Mouse (Mus musculus) embryonic facial prominence, embryonic 13.5 days (tissue): ENCODE results near the gene Mr1. TPM values are rescaled to one million over a fixed set of nuclear protein-coding genes. Genes with fewer than 3 reads are reported as not detected.

Experiments used
- ATAC-seq: fragments of 200-750 bp; cut with Nextera tagmentation; 2 replicates; pipeline ENCODE4 v1.8.0; 2017; ENCODE audit warnings: low read depth; ENCODE audit not compliant: insufficient number of reproducible peaks, insufficient read depth, low FRiP score, low TSS enrichment
- H3K27ac ChIP-seq: fragments of 300-500 bp; sonication (generic); 2 replicates; pipeline ENCODE4 v1.5.1; 2015; ENCODE audit warnings: moderate library complexity, mild to moderate bottlenecking, inconsistent platforms
- H3K27me3 ChIP-seq: fragments of 300-500 bp; sonication (generic); 2 replicates; pipeline ENCODE4 v1.6.1; 2015; ENCODE audit warnings: mild to moderate bottlenecking, inconsistent platforms
- H3K36me3 ChIP-seq: fragments of 300-500 bp; sonication (generic); 2 replicates; pipeline ENCODE4 v1.6.1; 2015; ENCODE audit warnings: mild to moderate bottlenecking, inconsistent platforms
- H3K4me1 ChIP-seq: fragments of 300-500 bp; sonication (generic); 2 replicates; pipeline ENCODE4 v1.6.1; 2015; ENCODE audit warnings: inconsistent platforms
- H3K4me2 ChIP-seq: fragments of 300-500 bp; sonication (generic); 2 replicates; pipeline ENCODE4 v1.6.1; 2015; ENCODE audit warnings: moderate library complexity, mild to moderate bottlenecking, inconsistent platforms
- H3K4me3 ChIP-seq: fragments of 300-500 bp; sonication (generic); 2 replicates; pipeline ENCODE4 v1.5.1; 2015; ENCODE audit warnings: mild to moderate bottlenecking, inconsistent platforms
- H3K9ac ChIP-seq: fragments of 300-500 bp; sonication (generic); 2 replicates; pipeline ENCODE4 v1.6.1; 2015; ENCODE audit warnings: mild to moderate bottlenecking, inconsistent platforms
- H3K9me3 ChIP-seq: fragments of 300-500 bp; sonication (generic); 2 replicates; pipeline ENCODE4 v1.6.1; 2016; ENCODE audit warnings: inconsistent platforms
- WGBS: fragments of 180-500 bp; shearing (Covaris S2); methylation state at CpG from one replicate; pipeline ENCODE4 v1.1.7; 2015; ENCODE audit warnings: mixed read lengths; 5-methylcytosine and 5-hydroxymethylcytosine counted together
- polyA plus RNA-seq: library from polyadenylated mRNA; unstranded; fragments of >200 nt; fragmentation: Nextera tagmentation; extraction: Ambion mirVana; gene quantifications from 2 replicates; pipeline ENCODE4 v1.2.1, GENCODE M21; 2015

Gene Mr1
- polyA plus RNA-seq, 1 experiment from 2014 or later: 9.1 TPM

GRCm38 (mm10) chr1:155167453-155167852 is 20.8 kb upstream of the Mr1 start:
- Histone ChIP-seq H3K9ac (no peak overlapping the region), H3K27me3 (no peaks in the 10 kb centered on the region), H3K9me3 (no peaks in the 10 kb centered on the region), H3K27ac (no peak overlapping the region), H3K36me3 (no peaks in the 10 kb centered on the region), H3K4me1 (peaks cover 25% of the 10 kb centered on the region), H3K4me2 (no peak overlapping the region), H3K4me3 (no peak overlapping the region)
- WGBS: 82% methylated on average over 3 of the region's 3 CpGs
- no peak for ATAC-seq

GRCm38 (mm10) chr1:155158970-155159484 is 12.4 kb upstream of the Mr1 start:
- peak; percentile 57 for ATAC-seq

GRCm38 (mm10) chr1:155158141-155158969 is 11.7 kb upstream of the Mr1 start, which contains the start of gene Stx6:
Gene Stx6, plus strand, starts transcription at chr1:155158715.
- no peaks in the 10 kb centered on the region for H3K9me3 ChIP-seq
- peak within 1 kb of the TSS; percentile 74 for H3K4me2 ChIP-seq
- no peaks in the 10 kb centered on the region for H3K27me3 ChIP-seq
- peaks cover 18% of the 10 kb centered on the region for H3K4me1 ChIP-seq
- H3K27ac ChIP-seq: peak within 1 kb of the TSS; percentile 85
- peak within 1 kb of the TSS; percentile 91 for H3K4me3 ChIP-seq
- peak; percentile 98 for ATAC-seq
- no peaks in the 10 kb centered on the region for H3K36me3 ChIP-seq
- WGBS: 2% methylated on average over 46 of the region's 48 CpGs
- peak within 1 kb of the TSS; percentile 90 for H3K9ac ChIP-seq

More at GRCm38 (mm10) chr1:155158970-155159484, 12.4 kb upstream of the Mr1 start:
- H3K9me3 ChIP-seq: no peaks in the 10 kb centered on the region
- H3K9ac ChIP-seq: peak overlapping the region; percentile 90
- WGBS: under 1% methylated on average over 45 of the region's 46 CpGs
- H3K27ac ChIP-seq: peak overlapping the region; percentile 85
- peaks cover 24% of the 10 kb centered on the region for H3K4me1 ChIP-seq
- H3K36me3 ChIP-seq: no peaks in the 10 kb centered on the region
- peak overlapping the region; percentile 74 for H3K4me2 ChIP-seq
- H3K27me3 ChIP-seq: no peaks in the 10 kb centered on the region
- H3K4me3 ChIP-seq: peak overlapping the region; percentile 91

- Histone ChIP-seq H3K9me3 (no peaks in the 10 kb centered on the region), H3K36me3 (no peaks in the 10 kb centered on the region), H3K4me1 (peaks cover 5% of the 10 kb centered on the region), H3K4me2 (no peak overlapping the region), H3K27me3 (no peaks in the 10 kb centered on the region), H3K4me3 (no peak overlapping the region), H3K9ac (no peak overlapping the region), H3K27ac (no peak overlapping the region)
- 73% methylated on average over 4 of the region's 4 CpGs for WGBS
- no peak for ATAC-seq
These were observed 7.3 kb upstream of the Mr1 start for GRCm38 (mm10) chr1:155153906-155154305.

GRCm38 (mm10) chr1:155150821-155151220 is 4.2 kb upstream of the Mr1 start:
- Histone ChIP-seq H3K4me3 (no peak overlapping the region), H3K4me2 (no peak overlapping the region), H3K27me3 (no peaks in the 10 kb centered on the region), H3K9ac (no peak overlapping the region), H3K27ac (no peak overlapping the region), H3K36me3 (no peaks in the 10 kb centered on the region), H3K4me1 (peaks cover 1% of the 10 kb centered on the region; the same call in 1 of the 2 replicates), H3K9me3 (no peaks in the 10 kb centered on the region)
- no peak for ATAC-seq
- 89% methylated on average over 5 of the region's 5 CpGs for WGBS

GRCm38 (mm10) chr1:155149403-155149802 is 2.8 kb upstream of the Mr1 start:
- WGBS: 87% methylated on average over 3 of the region's 3 CpGs
- H3K4me3 ChIP-seq: no peak overlapping the region
- no peak for ATAC-seq
- H3K9ac ChIP-seq: no peak overlapping the region
- no peaks in the 10 kb centered on the region for H3K9me3 ChIP-seq
- no peaks in the 10 kb centered on the region for H3K36me3 ChIP-seq
- H3K27me3 ChIP-seq: no peaks in the 10 kb centered on the region
- H3K4me2 ChIP-seq: no peak overlapping the region
- peaks cover 10% of the 10 kb centered on the region for H3K4me1 ChIP-seq
- H3K27ac ChIP-seq: no peak overlapping the region

- no peak overlapping the region for H3K9ac ChIP-seq
- H3K27me3 ChIP-seq: no peaks in the 10 kb centered on the region
- no peaks in the 10 kb centered on the region for H3K9me3 ChIP-seq
- no peak overlapping the region for H3K4me2 ChIP-seq
- H3K4me1 ChIP-seq: peaks cover 10% of the 10 kb centered on the region
- H3K4me3 ChIP-seq: no peak overlapping the region
- H3K36me3 ChIP-seq: no peaks in the 10 kb centered on the region
- ATAC-seq: no peak
- no peak overlapping the region for H3K27ac ChIP-seq
- 82% methylated on average over 2 of the region's 2 CpGs for WGBS
These were observed 614 bp upstream of the Mr1 start for GRCm38 (mm10) chr1:155147228-155147627.

- H3K27me3 ChIP-seq: no peaks in the 10 kb centered on the region
- 54% methylated on average over 6 of the region's 6 CpGs for WGBS
- H3K9me3 ChIP-seq: no peaks in the 10 kb centered on the region
- peaks cover 10% of the 10 kb centered on the region for H3K4me1 ChIP-seq
- H3K36me3 ChIP-seq: no peaks in the 10 kb centered on the region
- H3K9ac ChIP-seq: peak overlapping the region; percentile 71
- H3K4me2 ChIP-seq: peak overlapping the region; percentile 59
- peak overlapping the region; percentile 51 for H3K4me3 ChIP-seq
- no peak overlapping the region for H3K27ac ChIP-seq
- ATAC-seq: no peak
These were observed 994 bp downstream of the Mr1 start for GRCm38 (mm10) chr1:155145620-155146019.

- H3K27ac ChIP-seq: no peak overlapping the region
- H3K4me2 ChIP-seq: no peak overlapping the region
- peaks cover 4% of the 10 kb centered on the region; the same call in 1 of the 2 replicates for H3K36me3 ChIP-seq
- H3K27me3 ChIP-seq: no peaks in the 10 kb centered on the region
- H3K9ac ChIP-seq: no peak overlapping the region
- H3K4me3 ChIP-seq: no peak overlapping the region
- ATAC-seq: no peak
- no peaks in the 10 kb centered on the region for H3K9me3 ChIP-seq
- 72% methylated on average over 2 of the region's 2 CpGs for WGBS
- peaks cover 7% of the 10 kb centered on the region for H3K4me1 ChIP-seq
These were observed 6.5 kb downstream of the Mr1 start for GRCm38 (mm10) chr1:155140076-155140475.

- WGBS: 90% methylated on average over 7 of the region's 7 CpGs
- no peaks in the 10 kb centered on the region for H3K9me3 ChIP-seq
- H3K36me3 ChIP-seq: peaks cover 4% of the 10 kb centered on the region; the same call in 1 of the 2 replicates
- H3K27me3 ChIP-seq: no peaks in the 10 kb centered on the region
- H3K4me2 ChIP-seq: no peak overlapping the region
- H3K9ac ChIP-seq: no peak overlapping the region
- H3K27ac ChIP-seq: no peak overlapping the region
- H3K4me3 ChIP-seq: no peak overlapping the region
- ATAC-seq: no peak
- peaks cover 14% of the 10 kb centered on the region for H3K4me1 ChIP-seq
These were observed 7.8 kb downstream of the Mr1 start for GRCm38 (mm10) chr1:155138795-155139194.

- Histone ChIP-seq H3K4me3 (no peak overlapping the region), H3K9me3 (no peaks in the 10 kb centered on the region), H3K36me3 (peaks cover 4% of the 10 kb centered on the region; the same call in 1 of the 2 replicates), H3K4me2 (no peak overlapping the region), H3K27ac (no peak overlapping the region), H3K4me1 (peaks cover 14% of the 10 kb centered on the region), H3K9ac (no peak overlapping the region), H3K27me3 (no peaks in the 10 kb centered on the region)
- no peak for ATAC-seq
- 15% methylated on average over 8 of the region's 8 CpGs for WGBS
These were observed 11.7 kb downstream of the Mr1 start for GRCm38 (mm10) chr1:155134866-155135265.

GRCm38 (mm10) chr1:155127429-155127934 is 19.1 kb downstream of the Mr1 start:
- no peak for ATAC-seq
- WGBS: 58% methylated on average over 5 of the region's 5 CpGs

More at GRCm38 (mm10) chr1:155127429-155127934, 19.1 kb downstream of the Mr1 start:
- no peak overlapping the region for H3K9ac ChIP-seq
- no peak overlapping the region for H3K4me2 ChIP-seq
- H3K27ac ChIP-seq: no peak overlapping the region
- no peaks in the 10 kb centered on the region; the same call in none of the 2 replicates for H3K36me3 ChIP-seq
- H3K9me3 ChIP-seq: no peaks in the 10 kb centered on the region
- peaks cover 13% of the 10 kb centered on the region for H3K4me1 ChIP-seq
- H3K27me3 ChIP-seq: no peaks in the 10 kb centered on the region
- no peak overlapping the region for H3K4me3 ChIP-seq
